Mouse (Mus musculus) myocyte (in vitro differentiated cells): ENCODE data around the gene Scd4. TPM values are rescaled to one million over a fixed set of nuclear protein-coding genes. Genes with fewer than 3 reads are reported as not detected.

Experiments used
- H3K27me3 ChIP-seq: one replicate; pipeline ENCODE4 v1.6.1; 2011; ENCODE audit not compliant: control insufficient read depth, insufficient read depth, insufficient read length
- H3K36me3 ChIP-seq: one replicate; pipeline ENCODE4 v1.6.1; 2011; ENCODE audit not compliant: control insufficient read depth, insufficient read depth
- H3K4me2 ChIP-seq: one replicate; pipeline ENCODE4 v1.6.1; 2011; ENCODE audit warnings: low read depth, control low read depth
- H3K4me3 ChIP-seq: one replicate; pipeline ENCODE4 v1.5.1; 2011; ENCODE audit warnings: mild to moderate bottlenecking, control low read depth, moderate library complexity
- H3K79me2 ChIP-seq: one replicate; pipeline ENCODE4 v1.6.1; 2011; ENCODE audit not compliant: control insufficient read depth, insufficient read depth
- H3ac ChIP-seq: one replicate; pipeline ENCODE4 v1.6.1; 2011; ENCODE audit not compliant: control insufficient read depth, insufficient read length
- CEBPB ChIP-seq: IDR thresholded peaks from 2 replicates; pipeline ENCODE4 v1.6.1; 2011; ENCODE audit warnings: mild to moderate bottlenecking, moderate library complexity; ENCODE audit not compliant: poor library complexity, insufficient read depth, severe bottlenecking
- E2F4 ChIP-seq: IDR thresholded peaks from one replicate; pipeline ENCODE4 v1.6.1; 2011; ENCODE audit warnings: mild to moderate bottlenecking, control low read depth, moderate library complexity; ENCODE audit not compliant: insufficient read depth
- MAX ChIP-seq: IDR thresholded peaks from one replicate; pipeline ENCODE4 v1.6.1; 2011; ENCODE audit warnings: low read depth, mild to moderate bottlenecking, control low read depth
- MYOD1 ChIP-seq, 3 experiments: IDR thresholded peaks; one replicate each; pipeline ENCODE4 v1.6.1; 2011; ENCODE audit warnings: control low read depth in 2 of 3, low read depth in 2 of 3, mild to moderate bottlenecking in 2 of 3, moderate library complexity in 1 of 3; ENCODE audit not compliant: insufficient read length in 2 of 3, control insufficient read depth in 1 of 3
- MYOG ChIP-seq, 3 experiments: IDR thresholded peaks; one replicate each; pipeline ENCODE4 v1.6.1; 2011; ENCODE audit warnings: control low read depth in 2 of 3, low read depth in 2 of 3, mild to moderate bottlenecking in 2 of 3; ENCODE audit not compliant: insufficient read length in 2 of 3, control insufficient read depth in 1 of 3, insufficient read depth in 1 of 3
- POLR2A ChIP-seq: IDR thresholded peaks from one replicate; pipeline ENCODE4 v1.6.1; 2011; ENCODE audit warnings: low read depth, mild to moderate bottlenecking, control low read depth, moderate library complexity; ENCODE audit not compliant: insufficient read length
- POLR2AphosphoS2 ChIP-seq: IDR thresholded peaks from one replicate; pipeline ENCODE4 v1.6.1; 2011; ENCODE audit warnings: low read depth, control low read depth; ENCODE audit not compliant: insufficient read length
- REST ChIP-seq: IDR thresholded peaks from one replicate; pipeline ENCODE4 v1.6.1; 2011; ENCODE audit warnings: mild to moderate bottlenecking, control low read depth, moderate library complexity; ENCODE audit not compliant: insufficient read depth, insufficient read length
- SRF ChIP-seq: IDR thresholded peaks from one replicate; pipeline ENCODE4 v1.6.1; 2011; ENCODE audit warnings: low read depth; ENCODE audit not compliant: control insufficient read depth, insufficient read length
- TCF12 ChIP-seq: IDR thresholded peaks from one replicate; pipeline ENCODE4 v1.6.1; 2011; ENCODE audit warnings: mild to moderate bottlenecking, control low read depth; ENCODE audit not compliant: poor library complexity, insufficient read depth, severe bottlenecking
- TCF3 ChIP-seq: IDR thresholded peaks from one replicate; pipeline ENCODE4 v1.6.1; 2011; ENCODE audit warnings: low read depth, control low read depth; ENCODE audit not compliant: insufficient read length
- USF1 ChIP-seq: IDR thresholded peaks from one replicate; pipeline ENCODE4 v1.6.1; 2011; ENCODE audit warnings: low read depth, mild to moderate bottlenecking, control low read depth, moderate library complexity
- polyA plus RNA-seq: library from polyadenylated mRNA; unstranded; fragments of >200 nt; fragmentation: generic; extraction: Trizol; gene quantifications from one replicate; pipeline ENCODE4 v1.2.1, GENCODE M21; 2012; ENCODE audit warnings: missing spikeins

The Scd4 gene
- polyA plus RNA-seq, 1 experiment: 0.16 TPM

- no peak for TF ChIP-seq TCF3
- TF ChIP-seq REST: no peak
- TF ChIP-seq CEBPB: no peak
- TF ChIP-seq POLR2A: no peak
- TF ChIP-seq MAX: no peak
- no peak for TF ChIP-seq USF1
- no peak for TF ChIP-seq TCF12
- no peak for TF ChIP-seq SRF
- no peak for TF ChIP-seq MYOD1 (IDR thresholded peaks at IDR 0.05; ENCODE audit: control insufficient read depth in 1 of 3, insufficient read length in 2 of 3, low read depth in 2 of 3)
- no peak for TF ChIP-seq POLR2AphosphoS2
- no peak for TF ChIP-seq E2F4
- no peak for TF ChIP-seq MYOG (IDR thresholded peaks at IDR 0.05; ENCODE audit: control insufficient read depth in 1 of 3, insufficient read depth in 1 of 3, insufficient read length in 2 of 3, low read depth in 2 of 3)
- no peaks in the 10 kb centered on the region for H3K79me2 ChIP-seq
Measured at GRCm38 (mm10) chr19:44317391-44317790, 15.5 kb upstream of the Scd4 start.

GRCm38 (mm10) chr19:44318545-44318944, 14.3 kb upstream of the Scd4 start:
- no peak for TF ChIP-seq SRF
- no peak for TF ChIP-seq POLR2AphosphoS2
- TF ChIP-seq POLR2A: no peak
- TF ChIP-seq E2F4: no peak

More at GRCm38 (mm10) chr19:44317391-44317790, 15.5 kb upstream of the Scd4 start:
- Histone ChIP-seq H3K4me3 (no peak overlapping the region), H3ac (no peak overlapping the region), H3K36me3 (no peaks in the 10 kb centered on the region), H3K27me3 (no peaks in the 10 kb centered on the region), H3K4me2 (no peak overlapping the region)

GRCm38 (mm10) chr19:44320316-44320715, 12.6 kb upstream of the Scd4 start:
- no peaks in the 10 kb centered on the region for H3K79me2 ChIP-seq
- H3K4me2 ChIP-seq: no peak overlapping the region
- no peak overlapping the region for H3K4me3 ChIP-seq
- H3K27me3 ChIP-seq: no peaks in the 10 kb centered on the region
- H3K36me3 ChIP-seq: no peaks in the 10 kb centered on the region
- TF ChIP-seq CEBPB: no peak
- no peak for TF ChIP-seq POLR2A
- TF ChIP-seq SRF: no peak
- no peak for TF ChIP-seq MYOD1 (IDR thresholded peaks at IDR 0.05; ENCODE audit: control insufficient read depth in 1 of 3, insufficient read length in 2 of 3, low read depth in 2 of 3)
- TF ChIP-seq MYOG (IDR thresholded peaks at IDR 0.05; ENCODE audit: control insufficient read depth in 1 of 3, insufficient read depth in 1 of 3, insufficient read length in 2 of 3, low read depth in 2 of 3): no peak
- TF ChIP-seq USF1: no peak
- no peak for TF ChIP-seq TCF3
- TF ChIP-seq REST: no peak
- TF ChIP-seq POLR2AphosphoS2: no peak
- no peak for TF ChIP-seq MAX
- TF ChIP-seq TCF12: no peak
- H3ac ChIP-seq: no peak overlapping the region

More at GRCm38 (mm10) chr19:44318545-44318944, 14.3 kb upstream of the Scd4 start:
- no peaks in the 10 kb centered on the region for H3K36me3 ChIP-seq
- no peaks in the 10 kb centered on the region for H3K27me3 ChIP-seq
- H3K4me3 ChIP-seq: no peak overlapping the region
- no peak overlapping the region for H3ac ChIP-seq
- H3K79me2 ChIP-seq: no peaks in the 10 kb centered on the region
- no peak overlapping the region for H3K4me2 ChIP-seq

GRCm38 (mm10) chr19:44321201-44321600, 11.7 kb upstream of the Scd4 start:
- no peak overlapping the region for H3ac ChIP-seq
- H3K4me2 ChIP-seq: no peak overlapping the region
- H3K4me3 ChIP-seq: no peak overlapping the region
- TF ChIP-seq E2F4 (no peak), POLR2AphosphoS2 (no peak), TCF3 (no peak), USF1 (no peak), MAX (no peak), SRF (no peak), CEBPB (no peak), TCF12 (no peak), POLR2A (no peak), MYOG (IDR thresholded peaks at IDR 0.05; ENCODE audit: control insufficient read depth in 1 of 3, insufficient read depth in 1 of 3, insufficient read length in 2 of 3, low read depth in 2 of 3) (no peak), MYOD1 (IDR thresholded peaks at IDR 0.05; ENCODE audit: control insufficient read depth in 1 of 3, insufficient read length in 2 of 3, low read depth in 2 of 3) (no peak), REST (no peak)
- H3K79me2 ChIP-seq: no peaks in the 10 kb centered on the region
- H3K36me3 ChIP-seq: no peaks in the 10 kb centered on the region
- no peaks in the 10 kb centered on the region for H3K27me3 ChIP-seq

- TF ChIP-seq POLR2AphosphoS2: no peak
- TF ChIP-seq TCF3: no peak
- no peak for TF ChIP-seq REST
- no peak for TF ChIP-seq E2F4
- TF ChIP-seq TCF12: no peak
- TF ChIP-seq POLR2A: no peak
- no peak for TF ChIP-seq USF1
- TF ChIP-seq CEBPB: no peak
- no peak for TF ChIP-seq MYOG (IDR thresholded peaks at IDR 0.05; ENCODE audit: control insufficient read depth in 1 of 3, insufficient read depth in 1 of 3, insufficient read length in 2 of 3, low read depth in 2 of 3)
- TF ChIP-seq MYOD1 (IDR thresholded peaks at IDR 0.05; ENCODE audit: control insufficient read depth in 1 of 3, insufficient read length in 2 of 3, low read depth in 2 of 3): no peak
- no peak for TF ChIP-seq MAX
- no peak for TF ChIP-seq SRF
- Histone ChIP-seq H3K27me3 (no peaks in the 10 kb centered on the region), H3K36me3 (no peaks in the 10 kb centered on the region), H3ac (no peak overlapping the region), H3K4me2 (no peak overlapping the region), H3K79me2 (no peaks in the 10 kb centered on the region), H3K4me3 (no peak overlapping the region)
Measured at GRCm38 (mm10) chr19:44321631-44322030, 11.3 kb upstream of the Scd4 start.
